Mouse (Mus musculus) ES-Bruce4 (cell line): ENCODE results near the gene Zfp618.

ENCODE experiments used
- CTCF ChIP-seq: IDR thresholded peaks from one replicate; pipeline ENCODE4 v1.8.1; 2011; ENCODE audit warnings: low read depth, low read length
- POLR2A ChIP-seq: IDR thresholded peaks from one replicate; pipeline ENCODE4 v1.8.1; 2011; ENCODE audit warnings: low read length; ENCODE audit not compliant: insufficient read depth

DNA sequence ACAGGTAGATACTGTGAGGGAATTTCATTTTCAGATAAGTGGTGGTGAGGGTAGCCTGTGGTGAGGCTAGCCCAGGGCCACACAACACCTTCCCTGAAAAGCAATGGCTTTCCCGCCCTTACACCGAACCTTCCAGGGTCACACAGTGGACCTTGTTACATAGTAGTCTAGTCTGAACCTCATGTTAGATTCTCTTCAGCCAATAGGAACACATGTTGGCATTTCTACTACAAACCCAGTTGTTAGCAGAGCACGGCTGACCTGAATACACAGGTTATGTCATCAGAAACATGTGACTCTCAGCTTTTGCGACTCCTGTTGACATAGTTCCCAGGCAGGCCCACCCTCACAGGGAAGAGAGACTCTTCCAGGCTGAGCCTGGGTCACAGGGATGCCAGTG, 33.9 kb downstream of the Zfp618 start:
- TF ChIP-seq CTCF: no peak
- no peak for TF ChIP-seq POLR2A
